Mouse (Mus musculus): Measurements from ENCODE around the gene Apobec4. TPM values are rescaled to one million over a fixed set of nuclear protein-coding genes. Genes with fewer than 3 reads are reported as not detected.

Gene Apobec4
- total RNA-seq (2023) = not detected in 4 replicates

GRCm38 (mm10) chr1:152750312-152750965, at the start of gene Apobec4:
Apobec4 (plus strand) TSS chr1:152750551.

GRCm38 (mm10) chr1:152766032-152766772, 15.9 kb downstream of the Apobec4 start, which contains the start of the genes Rgl1 and Arpc5:
Rgl1 (minus strand) TSS chr1:152766351.
Arpc5 (plus strand) TSS chr1:152766542.

GRCm38 (mm10) chr1:152799897-152800296, 49.5 kb downstream of the Apobec4 start, which contains the start of gene Ncf2:
Ncf2 (plus strand) TSS chr1:152800194.

Other genes with a start within 250 kb of the Apobec4 start
- 26.5 to 44.2 TPM (median 33.0 TPM) in 4 replicates for gene Rgl1, start 15.8 kb downstream of the Apobec4 start, total RNA-seq (2023)
- 374 to 394 TPM (median 379 TPM) in 4 replicates for gene Arpc5, start 16.0 kb downstream of the Apobec4 start, total RNA-seq (2023)
- gene Ncf2, start 49.6 kb downstream of the Apobec4 start, total RNA-seq (2023) = 257 to 287 TPM (median 265 TPM) in 4 replicates
- gene Smg7, start 152.1 kb downstream of the Apobec4 start, total RNA-seq (2023) = 145 to 162 TPM (median 150 TPM) in 4 replicates
- gene Nmnat2, start 204.4 kb downstream of the Apobec4 start, total RNA-seq (2023) = not detected in 4 replicates

All from B cell, adult 62 days (primary cell).